Mouse (Mus musculus) cortical plate, adult 2 months (tissue): ENCODE measurements around the gene Zbtb16.

ENCODE experiments used
- CTCF ChIP-seq: fragments of 200-500 bp; IDR thresholded peaks from 2 replicates; pipeline ENCODE4 v1.5.1; 2011; ENCODE audit warnings: mild to moderate bottlenecking, control low read depth, low read length; ENCODE audit not compliant: insufficient read depth; ENCODE audit errors: extremely low read depth
- POLR2A ChIP-seq: fragments of 200-500 bp; IDR thresholded peaks from 2 replicates; pipeline ENCODE4 v1.6.1; 2011; ENCODE audit warnings: mild to moderate bottlenecking, low read length, control low read depth; ENCODE audit not compliant: insufficient read depth; ENCODE audit errors: extremely low read depth

- TF ChIP-seq CTCF, result no peak
- TF ChIP-seq POLR2A, result no peak
These were observed 70.1 kb downstream of the Zbtb16 start for GRCm38 (mm10) chr9:48765927-48766326.
